ENCODE assay signal across 8 mouse cellular contexts in the genomic region with DNA sequence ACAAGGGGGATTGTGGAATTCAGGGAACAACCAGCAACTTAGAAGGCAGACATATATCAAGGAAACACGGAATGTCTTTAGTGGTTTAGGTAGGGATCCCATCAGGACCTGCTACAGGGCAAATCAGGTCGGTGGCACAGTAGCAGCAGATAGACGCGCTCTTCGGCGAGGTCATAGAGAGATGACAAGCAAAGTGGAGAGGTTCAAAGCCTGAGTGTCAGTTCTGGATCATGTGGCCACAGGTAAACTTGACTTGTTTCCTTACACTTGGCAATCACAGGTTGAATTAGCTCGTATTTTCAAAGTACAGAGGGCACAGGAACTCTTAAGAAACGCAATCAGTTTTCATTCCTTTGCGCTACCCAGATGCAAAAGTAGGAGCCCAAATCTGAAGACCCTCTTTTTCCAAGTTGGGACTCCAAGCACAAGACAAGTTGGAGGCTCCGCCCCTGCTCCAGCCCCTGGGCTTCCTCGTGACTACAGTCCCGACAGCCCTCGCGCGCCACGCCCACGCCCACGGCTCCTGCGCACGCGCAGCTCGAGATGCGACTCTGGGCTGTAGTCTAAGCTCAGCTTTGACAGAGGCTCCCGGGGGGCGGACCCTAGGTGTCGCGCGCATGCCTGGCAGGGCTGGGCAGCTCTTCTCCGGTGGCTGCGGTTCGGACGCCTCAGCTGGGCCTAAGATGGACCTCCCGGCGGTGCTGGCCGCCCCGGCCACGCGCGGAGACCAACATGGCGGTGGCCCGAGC. TPM values are rescaled to one million over a fixed set of nuclear protein-coding genes. Genes with fewer than 3 reads are reported as not detected.
DNase-seq lines count a peak whose midpoint lies in the region; ATAC-seq lines count a peak whose summit lies in the region.

A gene (plus strand): TSS at position 517 of the 749 bp plus-strand sequence.

- DNase-seq in R1 (ENCODE audit: low read depth, low spot score): peak; percentile 98
- DNase-seq in cerebellum, postnatal 25 days: peak; percentile 99 to 100
- DNase-seq in frontal cortex, postnatal 25 days (ENCODE audit: low spot score in 2 of 2): peak; percentile 99 to 100
- peak; percentile 99 for DNase-seq in hindbrain, embryonic 14.5 days (ENCODE audit: low spot score)
- peak; percentile 99 for DNase-seq in layer of hippocampus, postnatal 36 days
- DNase-seq in lung, postnatal 36 days: peak; percentile 99
- DNase-seq in retina, postnatal 1 day: peak; percentile 97
- peak; percentile 98 to 99 for DNase-seq in urinary bladder, adult 18-20 months (ENCODE audit: low spot score in 2 of 2)

- peak within 1 kb of the TSS; percentile 84 for H3K27ac ChIP-seq in hindbrain, embryonic 14.5 days

- H3K4me1 ChIP-seq in hindbrain, embryonic 14.5 days (replicated peaks; ENCODE audit: control insufficient read depth, insufficient read depth, low read length): peaks cover 25% of the 10 kb centered on the region

- H3K36me3 ChIP-seq in hindbrain, embryonic 14.5 days (replicated peaks; ENCODE audit: control insufficient read depth, insufficient read depth): peaks cover 23% of the 10 kb centered on the region

- no peaks in the 10 kb centered on the region for H3K27me3 ChIP-seq in hindbrain, embryonic 14.5 days (ENCODE audit: control insufficient read depth, insufficient read depth, low read length)

- ATAC-seq in hindbrain, embryonic 14.5 days (ENCODE audit: low FRiP score): peak; percentile 97

- no peaks in the 10 kb centered on the region for H3K9me3 ChIP-seq in hindbrain, embryonic 14.5 days (ENCODE audit: control insufficient read depth, low read length)

- H3K4me2 ChIP-seq in hindbrain, embryonic 14.5 days (replicated peaks): peak within 1 kb of the TSS; percentile 96

- peak within 1 kb of the TSS; percentile 98 for H3K4me3 ChIP-seq in hindbrain, embryonic 14.5 days (replicated peaks; ENCODE audit: low read length)

- H3K9ac ChIP-seq in hindbrain, embryonic 14.5 days: peak within 1 kb of the TSS; percentile 92

- WGBS in hindbrain, embryonic 14.5 days: 6% methylated on average over 41 of the region's 41 CpGs

RNA-seq across cellular contexts. Expression of the gene that starts here (rescaled TPM):
- polyA plus RNA-seq in hindbrain, embryonic 14.5 days (2014; fragmentation: Nextera tagmentation; extraction: Ambion mirVana): 17.1 and 17.7 TPM in 2 replicates
- total RNA-seq in layer of hippocampus, postnatal 36 days (2021): 10 to 100 TPM; 29.6 to 33.5 TPM

Comparison
In these comparisons a context has a peak if more than half of its experiments do, and no peak if none do; other contexts are left out.
1. Peak in every context shown above with its lines: DNase-seq, ATAC-seq, H3K4me3 ChIP-seq and H3K27ac ChIP-seq.